Mouse (Mus musculus): ENCODE measurements around the gene Klf1.

Gene Klf1

DNA sequence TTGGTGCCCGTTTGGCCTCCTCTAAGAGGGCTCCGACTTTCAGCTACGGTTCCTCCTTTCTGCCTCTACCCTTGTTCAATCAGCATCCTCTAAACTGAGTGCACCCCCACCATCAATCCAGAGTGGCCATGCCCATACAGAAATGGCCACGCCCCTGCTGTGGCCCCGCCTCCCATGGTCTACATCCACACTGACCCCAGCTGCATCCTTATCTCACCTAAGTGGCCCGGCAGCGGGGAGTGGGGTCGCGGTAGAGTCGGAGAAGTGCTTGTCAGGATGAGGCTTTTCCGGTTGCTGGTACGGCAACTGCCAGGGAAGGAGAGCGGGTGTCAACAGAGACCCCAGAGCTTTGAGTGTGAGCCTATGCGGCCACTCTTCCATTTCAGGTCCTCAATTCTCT, 33.8 kb downstream of the Klf1 start:
- no peak for DNase-seq (ENCODE audit: low spot score)

DNA sequence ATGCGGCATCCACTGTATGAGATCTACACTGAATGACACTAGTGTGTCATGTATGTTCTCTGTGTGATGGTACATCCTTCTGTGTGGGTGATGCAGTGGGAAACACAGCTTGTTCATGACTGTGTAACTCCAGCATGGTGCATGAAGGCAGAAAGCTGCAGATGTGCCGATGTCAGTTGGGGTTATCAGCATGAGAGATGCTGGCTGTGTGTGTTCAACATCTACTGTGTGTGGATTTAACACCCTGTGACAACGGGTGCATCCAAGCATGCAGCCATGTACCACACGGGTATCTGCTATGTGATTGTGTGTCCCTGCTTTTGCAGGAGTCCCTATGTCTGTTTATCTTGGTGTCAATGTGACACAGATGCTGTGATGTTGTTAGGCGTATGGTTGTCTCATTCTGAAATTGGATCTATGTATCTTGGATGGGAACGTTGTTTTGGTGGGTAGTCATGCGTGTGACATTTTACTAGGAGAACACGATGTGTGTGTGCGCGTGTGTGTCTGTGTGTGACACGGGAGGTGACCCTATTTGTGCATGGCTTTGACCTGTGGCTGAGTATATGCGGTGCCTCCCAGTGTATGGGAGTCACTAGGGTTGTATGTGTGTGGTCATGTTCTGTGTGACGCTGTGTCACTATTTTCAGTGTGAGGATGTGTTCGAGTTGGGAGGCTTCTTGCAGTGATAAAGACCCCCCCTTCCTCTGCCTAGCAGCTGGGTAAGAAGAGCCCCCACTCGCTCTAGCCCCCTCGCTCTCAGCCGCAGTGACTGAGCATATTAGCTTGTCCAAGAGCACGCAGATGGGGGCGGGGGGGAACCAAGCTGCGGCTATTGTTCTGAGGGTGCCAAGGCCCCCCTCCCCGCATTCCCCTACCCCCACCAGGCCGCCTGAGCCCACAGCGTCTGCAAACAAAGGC, 34.6 kb downstream of the Klf1 start:
- DNase-seq (ENCODE audit: low spot score), result no peak

GRCm38 (mm10) chr8:84936962-84937546, 35.3 kb downstream of the Klf1 start, which contains the start of gene Mast1:
Mast1 (minus strand) TSS chr8:84937359.
- DNase-seq (ENCODE audit: low spot score), result no peak

GRCm38 (mm10) chr8:84937620-84938485, 36.1 kb downstream of the Klf1 start:
- DNase-seq (ENCODE audit: low spot score), result no peak

DNA sequence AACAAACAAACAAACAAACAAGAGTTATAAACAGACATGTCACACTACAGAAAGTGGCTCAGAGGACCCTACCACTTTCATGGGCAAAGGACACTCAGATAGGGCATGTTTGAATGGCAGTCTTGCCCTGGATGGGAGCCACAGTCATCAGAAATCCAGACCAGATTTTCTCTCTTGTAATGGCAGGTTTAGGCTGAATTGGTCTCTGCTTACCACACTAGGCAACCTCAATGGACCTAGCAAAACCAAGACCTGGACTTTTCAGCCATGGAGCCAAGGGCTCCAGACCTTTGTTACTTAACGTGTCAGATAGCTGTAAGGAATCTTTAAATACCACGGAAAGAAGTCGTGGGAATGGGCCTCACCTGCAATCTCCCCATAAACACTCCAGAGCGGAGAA, 42.0 kb downstream of the Klf1 start:
- no peak for DNase-seq (ENCODE audit: low spot score)

DNA sequence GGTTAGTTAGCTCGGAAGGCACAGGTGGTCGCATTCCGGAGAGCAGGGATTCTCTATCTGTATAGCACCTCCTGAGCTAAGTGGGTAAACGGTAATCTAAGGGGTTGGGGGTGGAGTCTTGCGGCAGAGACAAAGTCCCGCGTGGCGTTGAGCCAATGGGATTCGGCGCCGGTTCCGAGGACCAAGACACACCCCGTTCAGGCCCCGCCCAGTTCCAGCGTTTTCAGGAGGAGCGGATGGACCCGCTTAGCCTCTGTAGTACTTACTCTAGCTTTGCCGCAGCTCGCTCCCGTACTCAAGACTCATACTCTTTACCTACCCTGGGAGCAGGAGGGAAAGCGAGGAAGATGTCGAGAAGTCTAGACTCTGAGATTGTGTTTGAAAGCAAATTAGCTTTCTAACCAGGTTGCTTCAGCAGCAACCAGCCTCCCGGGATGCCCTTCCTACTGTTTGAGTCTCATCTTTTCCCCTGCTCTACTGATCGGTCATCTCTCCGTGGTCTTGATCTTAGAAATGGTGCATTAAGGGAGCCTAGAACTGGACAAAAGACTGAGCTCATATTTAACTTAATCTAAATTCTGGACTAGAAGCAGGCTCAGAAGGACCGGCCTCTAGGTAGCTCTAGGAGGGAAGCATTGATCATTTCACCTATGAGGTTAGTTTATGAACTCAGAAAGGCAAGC, 42.9 kb downstream of the Klf1 start:
- no peak for DNase-seq (ENCODE audit: low spot score)

DNA sequence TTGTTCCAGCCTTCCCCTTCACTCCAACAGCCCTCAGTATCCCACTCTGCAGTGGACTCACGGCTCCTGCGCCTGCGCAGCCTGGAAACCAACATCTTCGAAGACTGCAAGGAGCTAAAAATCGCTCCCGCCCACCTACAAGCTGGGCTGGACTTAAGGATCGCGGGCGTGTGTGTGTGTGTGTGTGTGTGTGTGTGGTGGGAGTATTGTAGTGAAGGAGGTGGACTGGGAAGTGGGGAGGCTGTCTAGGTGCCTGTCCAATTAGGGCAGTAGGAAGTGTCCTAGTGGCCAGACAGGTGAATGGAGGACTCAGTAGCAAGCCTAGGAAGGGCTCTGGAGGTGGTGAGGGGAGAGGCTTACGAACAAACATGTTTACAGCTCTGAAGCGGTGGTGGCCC, 43.5 kb downstream of the Klf1 start:
- no peak for DNase-seq (ENCODE audit: low spot score)

- no peak for DNase-seq (ENCODE audit: low spot score)
Observed at GRCm38 (mm10) chr8:84945633-84946527, 44.2 kb downstream of the Klf1 start.

DNA sequence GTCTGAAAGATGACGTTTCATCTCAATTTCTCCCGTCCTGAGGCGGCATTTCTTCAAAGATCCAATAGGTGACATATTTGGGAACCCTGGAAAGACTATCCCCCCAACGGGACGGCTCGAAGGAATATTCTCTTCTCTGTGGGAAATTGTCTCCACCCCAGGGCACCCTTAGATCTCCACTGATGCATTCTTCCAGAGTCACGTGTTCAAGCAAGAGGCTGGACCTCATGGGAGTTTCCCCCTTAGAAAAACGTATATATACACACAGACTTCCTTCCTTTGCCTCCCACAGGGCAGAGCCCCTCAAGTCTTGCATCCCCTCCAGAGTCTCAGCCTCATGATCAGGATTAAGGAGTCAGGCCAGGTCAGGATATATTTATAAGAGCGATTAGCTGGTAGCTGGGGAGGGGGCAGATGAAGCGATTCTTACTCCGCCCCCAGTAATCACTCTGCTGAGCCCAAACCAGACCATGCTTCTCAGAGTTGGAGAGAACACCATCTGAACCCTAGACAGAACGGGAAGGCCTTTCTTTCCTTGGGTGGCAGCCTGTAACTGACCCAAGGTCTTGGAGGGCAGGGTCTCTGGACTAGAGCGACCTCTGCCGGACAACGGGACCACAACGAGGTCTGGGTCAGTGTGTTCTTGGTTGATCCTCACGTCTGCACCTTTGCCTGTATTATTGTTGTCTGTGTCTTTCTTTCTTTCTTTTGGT, 45.0 kb downstream of the Klf1 start, which contains the start of gene Rtbdn:
Rtbdn (plus strand) TSS at position 464 of the 713 bp plus-strand sequence.
- no peak for DNase-seq (ENCODE audit: low spot score)

GRCm38 (mm10) chr8:84947241-84947545, 45.5 kb downstream of the Klf1 start:
- no peak for DNase-seq (ENCODE audit: low spot score)

GRCm38 (mm10) chr8:84949753-84950152, 48.0 kb downstream of the Klf1 start:
- DNase-seq (ENCODE audit: low spot score), result no peak

- DNase-seq (ENCODE audit: low spot score), result no peak
Observed at GRCm38 (mm10) chr8:84952612-84953255, 51.0 kb downstream of the Klf1 start.
